Comparison of ENCODE assay signal across 8 mouse cellular contexts in the genomic region with DNA sequence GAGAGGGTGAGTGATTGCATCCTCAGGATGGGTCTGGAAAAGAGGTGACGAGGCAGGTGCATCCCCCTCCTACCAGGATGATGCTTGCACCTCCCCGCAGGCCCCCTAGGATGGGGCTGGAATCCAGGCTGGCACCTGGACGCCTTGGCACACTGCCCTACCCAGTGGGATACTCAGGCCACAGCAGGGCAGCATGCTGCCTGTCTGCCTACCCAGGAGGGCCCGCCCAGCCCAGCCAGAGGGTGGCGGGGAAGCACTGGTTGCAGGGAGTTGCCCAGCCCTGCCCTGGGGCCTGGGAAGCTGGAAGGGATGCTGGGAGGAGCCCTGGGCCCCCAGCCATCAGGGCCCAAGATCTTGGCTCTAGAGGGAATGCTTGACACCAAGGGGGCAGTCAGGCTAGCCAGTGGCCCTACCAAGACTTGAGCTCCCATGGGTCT. TPM values are rescaled to one million over a fixed set of nuclear protein-coding genes. Genes with fewer than 3 reads are reported as not detected.
A peak's percentile ranks its signal among the peaks of the same experiment; 100 is the strongest.
DNase-seq lines count a peak whose midpoint lies in the region; ATAC-seq and TF ChIP-seq lines count a peak whose summit lies in the region.

No protein-coding gene starts in this region.

- H3K4me1 ChIP-seq in megakaryocyte, embryonic 14.5 days: peaks cover 46% of the 10 kb centered on the region
- H3K4me1 ChIP-seq in lung, embryonic 14.5 days (ENCODE audit: insufficient read depth): peaks cover 23% of the 10 kb centered on the region
- H3K4me1 ChIP-seq in stomach, embryonic 16.5 days (ENCODE audit: control insufficient read depth, insufficient read depth, low read length): peaks cover 58% of the 10 kb centered on the region

- peak; percentile 20; the same call in 1 of the 2 replicates for TF ChIP-seq CTCF in lung, embryonic 14.5 days (IDR thresholded peaks at IDR 0.05; ENCODE audit: low read depth)

- peak overlapping the region; percentile 88 for H3K4me2 ChIP-seq in lung, embryonic 14.5 days
- H3K4me2 ChIP-seq in stomach, embryonic 16.5 days (ENCODE audit: low read depth, low read length): peak overlapping the region; percentile 63

- no peaks in the 10 kb centered on the region for H3K9me3 ChIP-seq in megakaryocyte, embryonic 14.5 days
- no peaks in the 10 kb centered on the region for H3K9me3 ChIP-seq in lung, embryonic 14.5 days (ENCODE audit: low read depth, low read length)
- H3K9me3 ChIP-seq in stomach, embryonic 16.5 days (replicated peaks; ENCODE audit: control insufficient read depth, low read length): no peaks in the 10 kb centered on the region

- WGBS in lung, embryonic 14.5 days: 3% methylated on average over 5 of the region's 5 CpGs
- 6% methylated on average over 5 of the region's 5 CpGs for WGBS in stomach, embryonic 16.5 days

- no peaks in the 10 kb centered on the region for H3K36me3 ChIP-seq in megakaryocyte, embryonic 14.5 days (replicated peaks; ENCODE audit: low read length)
- peaks cover 2% of the 10 kb centered on the region; the same call in 1 of the 2 replicates for H3K36me3 ChIP-seq in lung, embryonic 14.5 days (ENCODE audit: insufficient read depth)
- 0 out of 2 replicates have a peak, but pooled peaks cover under 1% of the 10 kb centered on the region for H3K36me3 ChIP-seq in stomach, embryonic 16.5 days (ENCODE audit: control insufficient read depth, insufficient read depth, low read length)

- ATAC-seq in megakaryocyte, adult 5-6 weeks (ENCODE audit: poor library complexity, severe bottlenecking): no peak
- ATAC-seq in lung, embryonic 14.5 days (ENCODE audit: insufficient read depth): peak; percentile 23
- peak; percentile 41 for ATAC-seq in stomach, embryonic 16.5 days (ENCODE audit: insufficient read depth, low FRiP score)

- peak; percentile 78 for DNase-seq in cerebellum, adult 11-12 months
- DNase-seq in gastrocnemius, postnatal 25 days: peak; percentile 65
- DNase-seq in kidney, adult 11 months: peak; percentile 87
- DNase-seq in lung, embryonic 14.5 days: peak; percentile 52
- no peak for DNase-seq in layer of hippocampus, adult 9-11 months

- peak overlapping the region; percentile 94 for H3K27ac ChIP-seq in lung, embryonic 14.5 days (ENCODE audit: low read depth)
- peak overlapping the region; percentile 91 for H3K27ac ChIP-seq in stomach, embryonic 16.5 days (ENCODE audit: low read length)

- H3K4me3 ChIP-seq in megakaryocyte, embryonic 14.5 days (replicated peaks): peak overlapping the region; percentile 91
- H3K4me3 ChIP-seq in lung, embryonic 14.5 days (ENCODE audit: low read depth, low read length): peak overlapping the region; percentile 83
- H3K4me3 ChIP-seq in stomach, embryonic 16.5 days (replicated peaks; ENCODE audit: low read length): peak overlapping the region; percentile 80

- peak overlapping the region; percentile 86 for H3K9ac ChIP-seq in lung, embryonic 14.5 days
- peak overlapping the region; percentile 93 for H3K9ac ChIP-seq in stomach, embryonic 16.5 days (ENCODE audit: low read length)

- H3K27me3 ChIP-seq in megakaryocyte, embryonic 14.5 days (replicated peaks): peaks cover 79% of the 10 kb centered on the region
- H3K27me3 ChIP-seq in lung, embryonic 14.5 days (ENCODE audit: insufficient read depth, low read length): no peaks in the 10 kb centered on the region
- H3K27me3 ChIP-seq in stomach, embryonic 16.5 days (ENCODE audit: control insufficient read depth, insufficient read depth, low read length): no peaks in the 10 kb centered on the region

RNA-seq across cellular contexts. Expression of a gene that starts 1.0 kb away (rescaled TPM):
- polyA plus RNA-seq in megakaryocyte, embryonic 14.5 days (2012; ENCODE audit: insufficient read depth, low replicate concordance): 0.62 and 2.0 TPM in 2 replicates
- 0.80 TPM in 2 replicates for total RNA-seq in megakaryocyte, adult 5-6 weeks (2015)
- 0.28 and 0.51 TPM in 2 replicates for total RNA-seq in megakaryocyte, adult 5-6 weeks (2017)
- 1 to 10 TPM; 7.0 to 7.1 TPM for total RNA-seq in gastrocnemius, postnatal 25 days (2021)
- polyA plus RNA-seq in lung, embryonic 14.5 days (2014; fragmentation: Nextera tagmentation; extraction: Ambion mirVana): 24.4 and 29.2 TPM in 2 replicates
- 18.7 and 21.7 TPM in 2 replicates for polyA plus RNA-seq in stomach, embryonic 16.5 days (2015; fragmentation: Nextera tagmentation; extraction: Ambion mirVana)

RNA-seq across cellular contexts. Expression of a gene that starts 29.2 kb away (rescaled TPM):
- 137 and 230 TPM in 2 replicates for polyA plus RNA-seq in megakaryocyte, embryonic 14.5 days (2012; ENCODE audit: insufficient read depth, low replicate concordance)
- 30.8 and 42.8 TPM in 2 replicates for total RNA-seq in megakaryocyte, adult 5-6 weeks (2015)
- total RNA-seq in megakaryocyte, adult 5-6 weeks (2017): 18.1 and 24.3 TPM in 2 replicates
- total RNA-seq in gastrocnemius, postnatal 25 days (2021): 10 to 100 TPM; 87.2 to 90.6 TPM
- polyA plus RNA-seq in lung, embryonic 14.5 days (2014; fragmentation: Nextera tagmentation; extraction: Ambion mirVana): 81.9 and 86.3 TPM in 2 replicates
- polyA plus RNA-seq in stomach, embryonic 16.5 days (2015; fragmentation: Nextera tagmentation; extraction: Ambion mirVana): 47.9 and 75.3 TPM in 2 replicates

RNA-seq across cellular contexts. Expression of a gene that starts 35.9 kb away (rescaled TPM):
- polyA plus RNA-seq in megakaryocyte, embryonic 14.5 days (2012; ENCODE audit: insufficient read depth, low replicate concordance): 27.6 and 46.2 TPM in 2 replicates
- 10.1 and 11.1 TPM in 2 replicates for total RNA-seq in megakaryocyte, adult 5-6 weeks (2015)
- total RNA-seq in megakaryocyte, adult 5-6 weeks (2017): 12.6 and 12.8 TPM in 2 replicates
- total RNA-seq in gastrocnemius, postnatal 25 days (2021): 1 to 10 TPM; 2.3 to 3.2 TPM
- 23.0 and 24.1 TPM in 2 replicates for polyA plus RNA-seq in lung, embryonic 14.5 days (2014; fragmentation: Nextera tagmentation; extraction: Ambion mirVana)
- polyA plus RNA-seq in stomach, embryonic 16.5 days (2015; fragmentation: Nextera tagmentation; extraction: Ambion mirVana): 16.1 and 17.0 TPM in 2 replicates

RNA-seq across cellular contexts. Expression of a gene that starts 44.2 kb away (rescaled TPM):
- 0.58 TPM in 1 of 2 replicates, not detected in the other for polyA plus RNA-seq in megakaryocyte, embryonic 14.5 days (2012; ENCODE audit: insufficient read depth, low replicate concordance)
- total RNA-seq in megakaryocyte, adult 5-6 weeks (2015): not detected in 2 replicates
- total RNA-seq in megakaryocyte, adult 5-6 weeks (2017): 0.12 TPM in 1 of 2 replicates, not detected in the other
- total RNA-seq in gastrocnemius, postnatal 25 days (2021): 1 to 10 TPM; 4.6 to 4.8 TPM
- 23.1 and 23.5 TPM in 2 replicates for polyA plus RNA-seq in lung, embryonic 14.5 days (2014; fragmentation: Nextera tagmentation; extraction: Ambion mirVana)
- polyA plus RNA-seq in stomach, embryonic 16.5 days (2015; fragmentation: Nextera tagmentation; extraction: Ambion mirVana): 18.3 and 18.4 TPM in 2 replicates

RNA-seq across cellular contexts. Expression of a gene that starts 44.2 kb away (rescaled TPM):
- 3.1 and 5.3 TPM in 2 replicates for polyA plus RNA-seq in megakaryocyte, embryonic 14.5 days (2012; ENCODE audit: insufficient read depth, low replicate concordance)
- 10.1 and 11.9 TPM in 2 replicates for total RNA-seq in megakaryocyte, adult 5-6 weeks (2015)
- total RNA-seq in megakaryocyte, adult 5-6 weeks (2017): 26.1 and 27.8 TPM in 2 replicates
- total RNA-seq in gastrocnemius, postnatal 25 days (2021): 10 to 100 TPM; 91.1 to 93.8 TPM
- 58.7 and 59.3 TPM in 2 replicates for polyA plus RNA-seq in lung, embryonic 14.5 days (2014; fragmentation: Nextera tagmentation; extraction: Ambion mirVana)
- polyA plus RNA-seq in stomach, embryonic 16.5 days (2015; fragmentation: Nextera tagmentation; extraction: Ambion mirVana): 73.1 and 76.6 TPM in 2 replicates
